Mouse (Mus musculus) adrenal gland, postnatal 25 days (tissue): ENCODE measurements around the gene Rims1. TPM values are rescaled to one million over a fixed set of nuclear protein-coding genes. Genes with fewer than 3 reads are reported as not detected.

Experiments
- DNase-seq: peaks from one replicate; pipeline ENCODE4 v3.0.0; 2021; ENCODE audit warnings: mixed read lengths
- total RNA-seq: library from RNA; stranded (reverse); gene quantifications from 2 replicates; pipeline ENCODE4 v1.2.3, GENCODE M21; 2021

Rims1 gene
- total RNA-seq, 1 experiment from 2014 or later = 0.55 TPM

GRCm38 (mm10) chr1:22694514-22694913, 111.3 kb downstream of the Rims1 start:
- no peak for DNase-seq

DNA sequence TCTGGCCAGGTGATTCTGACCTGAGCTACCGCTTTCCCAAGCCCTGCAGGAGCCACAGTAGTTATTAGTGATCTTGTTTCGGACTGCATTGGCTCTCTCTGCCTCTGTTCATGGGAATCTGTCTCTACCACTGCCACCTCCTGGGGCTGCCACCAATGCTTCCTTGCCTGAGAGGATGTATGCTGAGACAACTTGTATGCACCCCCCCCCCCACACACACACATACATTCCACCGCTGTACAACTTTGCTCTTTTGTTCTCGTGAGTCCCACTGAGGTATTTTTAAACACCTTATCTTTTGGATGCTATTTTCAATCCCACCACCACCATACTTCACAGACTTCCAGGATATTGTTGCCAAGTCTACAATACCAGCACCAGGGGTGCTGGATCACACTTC, 122.3 kb downstream of the Rims1 start:
- DNase-seq = no peak

DNA sequence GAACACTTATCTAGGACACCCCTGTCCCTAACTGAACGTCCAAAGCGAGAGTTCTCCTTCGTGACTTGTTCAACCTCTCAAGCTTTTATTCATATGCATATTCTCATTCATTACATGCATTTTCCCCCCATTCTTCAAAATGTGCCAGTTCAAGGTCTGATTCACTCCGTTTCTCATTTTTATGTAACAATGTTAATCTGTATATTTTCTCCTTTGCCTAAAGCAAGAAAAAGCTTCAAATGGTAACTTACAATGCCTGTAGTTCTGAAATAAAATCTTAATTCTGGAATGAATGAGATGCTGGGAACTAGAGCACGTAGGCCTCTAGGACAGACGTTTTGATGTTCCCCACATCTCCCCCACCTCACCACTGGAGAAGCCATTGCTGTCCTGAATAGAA, 141.6 kb downstream of the Rims1 start:
- DNase-seq = no peak

DNA sequence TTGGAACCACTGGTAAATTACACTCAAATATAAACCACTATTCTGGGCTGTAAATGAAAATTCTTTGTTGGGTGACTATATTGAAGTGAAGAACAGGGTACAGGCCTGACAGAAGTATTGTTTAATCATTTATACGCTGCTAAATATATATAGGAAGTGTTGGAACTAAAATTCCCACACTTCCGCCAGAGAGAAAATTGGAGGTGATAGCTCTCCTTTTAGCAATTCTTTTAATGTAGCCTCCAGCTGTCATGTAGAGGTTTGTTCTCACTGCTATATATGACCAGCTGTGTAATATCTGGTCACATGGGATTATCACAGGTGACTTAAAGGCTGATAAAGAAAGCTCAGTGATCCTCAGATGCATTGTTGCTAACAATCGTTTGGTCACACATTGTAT, 144.0 kb downstream of the Rims1 start:
- no peak for DNase-seq

DNA sequence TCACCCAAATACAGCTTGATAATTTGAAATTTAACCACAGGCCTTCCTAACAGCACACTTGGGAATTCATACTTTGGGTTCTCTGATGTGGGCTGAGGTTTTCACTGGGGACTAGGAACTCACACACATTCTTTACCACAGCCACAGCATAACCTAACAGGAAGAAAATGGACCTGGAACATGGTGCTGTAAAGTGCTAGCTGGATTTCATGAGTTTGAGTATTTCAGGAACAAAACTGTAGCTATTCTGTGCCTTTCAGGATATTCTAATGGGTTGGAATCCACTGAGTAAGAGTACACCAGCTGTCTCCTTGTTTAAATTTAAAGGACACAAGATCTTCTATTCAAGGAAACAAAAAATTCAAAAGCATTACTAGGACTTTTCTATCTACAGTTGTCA, 149.8 kb downstream of the Rims1 start:
- DNase-seq = no peak

DNA sequence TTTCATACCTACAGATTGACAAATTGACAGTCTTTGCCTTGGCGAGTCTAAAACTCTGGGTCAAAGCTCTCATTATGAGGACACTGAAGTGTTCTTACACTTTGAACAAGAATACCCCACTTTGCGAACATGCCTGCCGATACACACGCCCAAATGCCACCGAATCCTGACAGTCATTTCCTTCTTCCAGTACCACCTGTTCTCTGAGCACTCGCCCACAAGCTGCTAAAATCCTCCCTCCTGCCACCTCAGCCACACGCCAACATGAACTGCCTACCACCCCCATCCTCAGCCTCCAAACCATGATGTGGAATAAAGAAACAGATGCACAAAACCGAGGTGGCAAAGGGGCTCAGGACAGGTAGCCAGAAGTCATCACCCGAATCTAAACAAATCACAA, 150.9 kb downstream of the Rims1 start:
- no peak for DNase-seq

DNA sequence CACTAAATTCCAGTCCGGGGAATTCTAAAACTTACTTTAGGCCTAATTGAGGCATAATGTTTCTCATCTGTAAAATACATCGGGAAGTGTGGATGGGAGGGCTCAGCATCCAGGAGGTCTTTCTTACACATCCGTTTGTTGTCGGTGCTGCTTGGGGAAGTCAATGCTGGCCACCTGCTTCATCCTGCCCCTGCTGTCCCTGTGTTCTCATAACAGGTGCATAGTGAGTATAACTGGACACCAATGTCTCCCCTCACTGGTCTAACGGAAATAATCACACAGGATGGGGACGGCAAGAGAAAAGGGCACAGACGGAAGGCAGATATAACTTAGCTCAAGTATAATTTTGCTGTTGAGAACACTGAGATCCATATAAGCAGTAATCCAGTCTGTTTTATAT, 155.2 kb downstream of the Rims1 start:
- no peak for DNase-seq

- DNase-seq = no peak
Observed at GRCm38 (mm10) chr1:22649432-22649831, 156.4 kb downstream of the Rims1 start.

- DNase-seq = no peak
Observed at GRCm38 (mm10) chr1:22645257-22645656, 160.5 kb downstream of the Rims1 start.

GRCm38 (mm10) chr1:22640568-22640967, 165.2 kb downstream of the Rims1 start:
- DNase-seq = no peak

GRCm38 (mm10) chr1:22639702-22640101, 166.1 kb downstream of the Rims1 start:
- no peak for DNase-seq

GRCm38 (mm10) chr1:22633871-22634270, 171.9 kb downstream of the Rims1 start:
- no peak for DNase-seq

DNA sequence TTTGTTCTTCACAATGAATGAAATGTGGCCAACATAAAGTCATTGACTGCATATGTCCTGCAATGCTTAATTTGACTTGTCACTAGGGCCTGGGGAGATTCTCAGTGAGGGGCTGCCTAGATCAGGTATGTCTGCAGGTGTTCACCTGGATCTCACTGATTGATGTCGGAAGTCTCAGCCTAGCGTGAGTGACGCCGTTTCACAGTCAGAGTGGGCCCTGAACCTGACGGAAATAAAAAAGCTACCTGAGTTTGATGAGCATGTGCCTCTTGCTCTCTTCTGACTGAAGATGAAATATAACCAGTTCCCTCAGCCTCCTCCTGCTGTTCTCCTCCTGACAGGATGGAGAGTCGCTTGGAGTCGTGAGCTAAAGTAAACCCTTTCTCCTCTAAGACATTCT, 173.2 kb downstream of the Rims1 start:
- DNase-seq = no peak

- no peak for DNase-seq
Observed at GRCm38 (mm10) chr1:22631991-22632390, 173.8 kb downstream of the Rims1 start.

DNA sequence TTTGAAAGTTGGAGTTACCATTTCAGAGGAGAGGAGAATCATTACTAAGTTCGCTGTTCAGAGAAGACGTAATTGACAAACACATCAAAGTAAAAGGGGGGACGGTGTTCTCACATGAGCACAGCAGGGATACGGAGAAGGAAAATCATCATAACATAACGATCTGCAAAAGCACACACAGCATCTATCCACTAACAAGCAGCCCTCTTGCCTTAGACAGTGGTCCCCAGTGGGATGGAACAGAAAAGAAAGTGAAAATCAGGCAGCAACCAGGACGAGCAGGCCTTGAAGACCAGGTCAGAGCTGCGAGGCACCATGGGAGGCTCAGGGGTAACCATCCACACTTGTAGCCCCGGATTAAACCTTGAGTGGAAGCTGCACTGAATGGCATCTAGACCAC, 176.8 kb downstream of the Rims1 start:
- DNase-seq = no peak

- DNase-seq = no peak
Observed at GRCm38 (mm10) chr1:22627013-22627412, 178.8 kb downstream of the Rims1 start.

DNA sequence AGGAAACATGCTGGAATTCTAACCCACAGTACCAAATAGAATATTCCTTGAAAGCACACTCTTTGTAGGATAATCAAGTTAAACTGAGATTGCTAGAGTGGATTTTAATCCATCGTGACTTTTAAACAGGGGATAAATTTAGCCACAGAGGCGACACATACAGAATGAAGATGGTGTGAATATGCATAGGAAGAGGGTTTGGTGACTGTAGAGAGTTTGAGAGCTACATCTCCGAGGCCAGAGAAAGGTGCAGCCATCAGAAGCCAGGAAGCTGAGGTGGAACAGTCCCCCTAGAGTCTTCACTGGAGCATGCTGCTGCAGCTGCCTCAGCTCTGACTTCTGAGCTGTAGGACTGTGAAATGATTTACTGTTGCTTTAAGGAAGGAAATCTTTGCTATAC, 179.5 kb downstream of the Rims1 start:
- no peak for DNase-seq

DNA sequence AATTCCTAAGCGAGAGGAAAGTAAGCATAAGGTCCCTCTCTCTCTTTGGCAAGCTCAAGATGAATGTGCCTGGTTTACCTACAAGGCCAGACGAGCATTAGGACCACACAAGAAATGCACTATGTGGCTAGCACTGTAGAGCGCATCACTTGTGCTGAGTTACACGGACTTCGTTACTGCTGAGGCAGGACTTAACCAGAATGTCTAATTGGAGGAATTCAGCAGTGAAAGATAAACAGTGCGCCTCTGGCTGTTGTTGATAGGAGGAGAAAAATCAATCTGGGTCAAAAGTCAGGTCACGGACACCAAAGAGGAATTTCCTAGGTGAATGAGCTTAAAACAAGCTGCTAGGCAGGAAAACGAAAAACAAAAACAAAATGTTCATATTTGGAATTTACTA, 185.0 kb downstream of the Rims1 start:
- DNase-seq = no peak

DNA sequence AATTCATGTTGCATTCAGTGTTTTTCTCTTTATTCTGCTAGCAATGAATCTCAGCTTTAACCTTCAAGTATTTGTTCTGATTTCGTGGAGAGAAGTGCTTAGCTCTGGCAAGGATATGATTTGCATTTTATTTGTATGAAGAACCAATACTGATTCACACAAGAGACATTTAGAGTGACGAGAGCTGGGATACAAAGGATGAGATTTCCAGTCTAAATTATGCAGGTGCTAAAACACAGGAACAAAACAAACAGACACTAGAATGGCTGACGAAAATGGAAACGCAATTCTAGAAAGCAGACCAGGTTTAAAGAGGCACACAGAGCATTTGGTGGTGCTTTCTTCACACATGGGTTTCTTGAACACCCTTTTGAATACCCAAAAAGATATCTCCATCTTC, 190.2 kb downstream of the Rims1 start:
- no peak for DNase-seq

GRCm38 (mm10) chr1:22613609-22614008, 192.2 kb downstream of the Rims1 start:
- no peak for DNase-seq

DNA sequence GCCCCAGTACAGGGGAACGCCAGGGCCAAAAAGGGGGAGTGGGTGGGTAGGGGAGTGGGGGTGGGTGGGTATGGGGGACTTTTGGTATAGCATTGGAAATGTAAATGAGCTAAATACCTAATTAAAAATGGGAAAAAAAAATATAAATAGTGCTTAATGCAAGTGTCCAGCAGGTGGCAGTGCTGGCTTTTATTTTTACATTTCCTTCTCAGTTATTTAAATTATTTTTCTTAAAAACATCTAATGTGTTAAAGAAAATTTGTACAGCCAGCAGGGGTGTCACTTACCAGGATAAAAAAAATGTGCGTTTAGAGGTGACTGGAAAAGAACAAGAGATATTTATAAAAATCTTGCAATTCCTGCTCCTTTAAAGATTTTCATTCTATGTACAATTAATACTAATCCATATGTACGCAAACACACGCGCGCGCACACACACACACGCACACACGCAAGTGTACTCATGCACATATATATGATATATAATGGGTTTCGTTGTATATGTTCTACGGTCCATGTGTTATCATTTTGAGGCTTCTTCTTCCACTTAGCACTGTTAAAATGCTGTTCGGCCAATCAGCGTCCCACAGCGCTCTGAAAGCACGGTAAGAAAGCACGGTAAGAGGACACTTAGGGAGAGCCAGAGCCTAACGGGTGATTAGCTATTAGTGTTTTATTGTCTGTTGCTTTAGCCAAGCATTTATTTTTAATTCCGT, 201.3 kb downstream of the Rims1 start:
- no peak for DNase-seq

GRCm38 (mm10) chr1:22596197-22596596, 209.6 kb downstream of the Rims1 start:
- no peak for DNase-seq

- DNase-seq = no peak
Observed at GRCm38 (mm10) chr1:22594841-22595240, 211.0 kb downstream of the Rims1 start.

DNA sequence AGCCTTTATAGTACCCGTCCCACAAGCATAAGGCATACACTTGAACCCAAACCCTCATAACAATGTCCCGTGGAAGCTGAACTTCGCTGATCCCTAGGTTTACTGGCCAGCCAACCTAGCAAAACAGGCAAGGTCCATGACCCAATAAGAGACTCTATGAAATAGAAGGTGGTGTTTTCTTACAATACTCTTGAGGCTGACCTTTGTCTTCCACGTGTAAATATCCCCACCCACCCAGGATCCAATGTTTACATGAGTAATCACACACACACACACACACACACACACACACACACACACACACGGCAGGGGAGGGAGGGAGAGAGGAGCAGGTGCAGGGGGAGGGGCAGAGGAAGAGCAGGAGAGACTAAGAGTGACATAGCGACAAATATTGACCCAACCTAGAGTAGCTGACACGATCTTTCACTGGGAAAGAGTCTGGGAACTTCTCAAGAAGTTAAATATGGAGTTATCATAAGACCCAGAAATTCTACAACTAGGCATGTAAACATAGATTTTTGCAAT, 217.9 kb downstream of the Rims1 start:
- no peak for DNase-seq

DNA sequence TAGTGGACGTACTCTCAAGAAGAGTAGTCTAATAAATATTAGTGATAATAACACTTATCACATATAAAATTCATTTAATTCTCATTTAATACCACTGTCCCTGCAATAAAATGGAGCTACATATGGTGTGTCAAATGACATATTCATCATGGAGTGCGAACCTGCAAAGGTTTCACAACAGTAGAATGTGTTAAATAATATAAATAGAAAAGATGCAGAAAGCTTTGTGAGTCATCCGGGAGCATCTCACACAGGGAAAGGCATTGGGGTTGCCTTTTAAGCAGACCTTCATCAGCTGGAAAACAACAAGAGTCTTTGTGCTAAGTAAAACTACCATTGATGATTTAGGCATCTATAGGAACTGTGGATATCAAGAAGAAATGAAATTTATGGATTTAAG, 220.2 kb downstream of the Rims1 start:
- no peak for DNase-seq
